Mouse (Mus musculus) stomach, adult 2 months (tissue): Measurements from ENCODE around the gene Phldb2. TPM values are rescaled to one million over a fixed set of nuclear protein-coding genes. Genes with fewer than 3 reads are reported as not detected.

ENCODE experiments used
- polyA plus RNA-seq: library from polyadenylated mRNA; depleted of rRNA; stranded (reverse); fragments of >200 nt; gene quantifications from 2 replicates; pipeline ENCODE4 v1.2.3, GENCODE M21; 2012; rRNA removed

The Phldb2 gene
- polyA plus RNA-seq: 2.3 and 4.0 TPM in 2 replicates

GRCm38 (mm10) chr16:45953394-45953793 lies at the start of gene Phldb2:
Phldb2 (minus strand) TSS chr16:45953598.

GRCm38 (mm10) chr16:45742615-45743476 lies 210.6 kb downstream of the Phldb2 start, which contains the start of gene Abhd10:
Abhd10 (minus strand) TSS chr16:45742955.

GRCm38 (mm10) chr16:45724061-45724741 lies 229.2 kb downstream of the Phldb2 start, which contains the start of gene Tagln3:
Tagln3 (minus strand) TSS chr16:45724608.

Other genes with a start within 250 kb of the Phldb2 start
- gene Tagln3, start 229.0 kb downstream of the Phldb2 start, polyA plus RNA-seq: 0.45 and 0.49 TPM in 2 replicates
- gene Abhd10, start 210.6 kb downstream of the Phldb2 start, polyA plus RNA-seq: 1.1 and 1.8 TPM in 2 replicates
- gene Plcxd2, start 56.6 kb upstream of the Phldb2 start, polyA plus RNA-seq: 0.26 and 0.33 TPM in 2 replicates
- 0.03 TPM in 1 of 2 replicates, not detected in the other for gene Cd96, start 166.7 kb upstream of the Phldb2 start, polyA plus RNA-seq
- 7.6 and 8.5 TPM in 2 replicates for gene Gm4737, start 201.5 kb upstream of the Phldb2 start, polyA plus RNA-seq